Mouse (Mus musculus): ENCODE results near the gene Ndufa11. TPM values are rescaled to one million over a fixed set of nuclear protein-coding genes. Genes with fewer than 3 reads are reported as not detected.

Ndufa11 gene
- total and polyA plus RNA-seq, 2 experiments from 2014 or later, result 501 to 728 TPM

DNA sequence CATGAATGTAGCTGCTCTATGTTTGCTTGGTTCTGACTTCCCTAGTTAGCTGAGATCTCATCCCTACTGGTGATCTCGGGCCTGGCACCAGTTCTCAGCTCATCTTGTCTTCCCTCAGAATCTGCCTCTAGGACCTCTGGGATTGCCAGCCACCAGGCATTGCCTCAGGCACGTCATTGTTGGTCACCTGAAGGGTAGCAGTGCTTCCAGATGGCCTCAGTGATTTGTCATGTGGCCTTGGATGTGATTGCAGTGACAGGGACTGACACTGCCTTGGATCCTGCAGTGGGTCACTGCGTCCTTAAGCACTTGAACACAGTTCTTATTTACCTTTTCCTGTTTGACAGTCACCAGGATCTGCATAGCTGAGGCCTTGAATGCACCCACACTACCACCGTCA is 35.8 kb upstream of the Ndufa11 start:
- H3K4me3 ChIP-seq (ENCODE audit: low read length), result no peak overlapping the region
- ATAC-seq, result no peak
- TF ChIP-seq CTCF (IDR thresholded peaks at IDR 0.05; ENCODE audit: low read depth), result no peak
- H3K27ac ChIP-seq, result no peak overlapping the region
- no peak overlapping the region for H3K4me2 ChIP-seq (ENCODE audit: low read depth, low read length)
- no peaks in the 10 kb centered on the region for H3K4me1 ChIP-seq (ENCODE audit: insufficient read depth, low read length)
- no peak overlapping the region for H3K9ac ChIP-seq (replicated peaks; ENCODE audit: low read length)
- H3K9me3 ChIP-seq (ENCODE audit: low read length), result no peaks in the 10 kb centered on the region
- peaks cover 15% of the 10 kb centered on the region for H3K36me3 ChIP-seq (ENCODE audit: insufficient read depth, low read length)
- 77% methylated on average over 4 of the region's 4 CpGs for WGBS
- DNase-seq (ENCODE audit: low spot score), result no peak
- no peaks in the 10 kb centered on the region for H3K27me3 ChIP-seq (ENCODE audit: insufficient read depth, low read length)

- no peaks in the 10 kb centered on the region for H3K4me1 ChIP-seq (ENCODE audit: insufficient read depth, low read length)
- WGBS, result 65% methylated on average over 3 of the region's 3 CpGs
- no peaks in the 10 kb centered on the region for H3K27me3 ChIP-seq (ENCODE audit: insufficient read depth, low read length)
- H3K9me3 ChIP-seq (ENCODE audit: low read length), result no peaks in the 10 kb centered on the region
- no peak for ATAC-seq
- TF ChIP-seq CTCF (IDR thresholded peaks at IDR 0.05; ENCODE audit: low read depth), result no peak
- no peak overlapping the region for H3K4me3 ChIP-seq (ENCODE audit: low read length)
- no peak overlapping the region for H3K27ac ChIP-seq
- H3K4me2 ChIP-seq (ENCODE audit: low read depth, low read length), result no peak overlapping the region
- H3K36me3 ChIP-seq (ENCODE audit: insufficient read depth, low read length), result peaks cover 15% of the 10 kb centered on the region
- no peak for DNase-seq (ENCODE audit: low spot score)
- no peak overlapping the region for H3K9ac ChIP-seq (replicated peaks; ENCODE audit: low read length)
Observed at GRCm38 (mm10) chr17:56682880-56683279, 34.7 kb upstream of the Ndufa11 start.

DNA sequence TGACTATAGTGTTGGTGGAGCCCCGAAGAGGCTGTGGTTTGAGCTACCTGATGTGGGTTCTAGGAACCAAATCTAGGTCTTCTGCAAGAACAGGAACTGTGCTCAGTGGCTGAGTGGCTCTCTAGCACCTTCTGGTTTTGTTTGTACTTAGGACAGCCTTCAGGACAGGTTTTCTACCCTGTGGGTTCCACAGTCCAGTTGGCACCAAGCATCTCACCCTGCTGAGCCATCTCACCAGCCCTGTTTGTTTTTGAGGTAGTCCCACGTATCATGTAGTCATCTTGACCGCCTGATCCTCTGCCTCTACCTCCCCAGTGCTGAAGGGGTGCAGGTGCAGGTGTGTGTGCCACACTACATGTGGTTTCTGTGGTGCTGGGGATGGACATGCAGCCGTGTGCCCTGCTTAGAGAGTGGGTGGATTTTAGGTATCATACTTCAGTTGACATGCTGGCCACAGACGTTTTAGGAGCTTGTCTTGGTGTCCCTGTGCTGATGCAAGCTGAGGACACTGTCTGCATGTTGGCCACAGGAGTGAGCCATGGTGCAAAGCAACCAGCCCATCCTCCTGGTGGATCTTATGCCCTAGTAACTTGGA is 33.9 kb upstream of the Ndufa11 start:
- Histone ChIP-seq H3K4me1 (ENCODE audit: insufficient read depth, low read length) (no peaks in the 10 kb centered on the region), H3K9ac (replicated peaks; ENCODE audit: low read length) (no peak overlapping the region), H3K4me2 (ENCODE audit: low read depth, low read length) (no peak overlapping the region), H3K27ac (no peak overlapping the region), H3K9me3 (ENCODE audit: low read length) (no peaks in the 10 kb centered on the region), H3K4me3 (ENCODE audit: low read length) (no peak overlapping the region), H3K36me3 (ENCODE audit: insufficient read depth, low read length) (peaks cover 18% of the 10 kb centered on the region), H3K27me3 (ENCODE audit: insufficient read depth, low read length) (no peaks in the 10 kb centered on the region)
- DNase-seq (ENCODE audit: low spot score) (no peak), ATAC-seq (no peak)
- WGBS, result 87% methylated on average over 5 of the region's 5 CpGs
- no peak for TF ChIP-seq CTCF (IDR thresholded peaks at IDR 0.05; ENCODE audit: low read depth)

DNA sequence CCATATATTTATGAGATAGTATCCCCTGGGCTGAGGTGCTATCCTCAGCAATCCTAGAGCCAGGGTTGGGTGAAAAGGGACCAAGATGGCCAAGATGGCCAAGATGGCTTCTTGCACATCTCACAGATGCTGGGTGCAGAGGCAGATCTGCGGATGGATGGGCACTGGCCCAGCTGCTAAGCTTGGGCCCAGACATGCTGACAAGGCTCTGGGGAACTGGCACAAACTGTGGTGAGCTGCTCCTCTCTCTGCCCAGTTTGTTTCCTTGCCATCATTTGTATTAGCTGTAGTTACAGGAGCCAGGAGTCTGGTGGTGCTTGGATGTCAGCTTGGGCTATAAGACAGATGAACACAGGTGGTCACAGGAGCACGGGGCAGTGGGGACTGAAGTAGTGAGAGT is 32.9 kb upstream of the Ndufa11 start:
- DNase-seq (ENCODE audit: low spot score) (peak; percentile 9), ATAC-seq (no peak)
- Histone ChIP-seq H3K4me2 (ENCODE audit: low read depth, low read length) (no peak overlapping the region), H3K36me3 (ENCODE audit: insufficient read depth, low read length) (peaks cover 18% of the 10 kb centered on the region), H3K9me3 (ENCODE audit: low read length) (no peaks in the 10 kb centered on the region), H3K9ac (replicated peaks; ENCODE audit: low read length) (no peak overlapping the region), H3K27me3 (ENCODE audit: insufficient read depth, low read length) (no peaks in the 10 kb centered on the region), H3K4me3 (ENCODE audit: low read length) (no peak overlapping the region), H3K27ac (no peak overlapping the region), H3K4me1 (ENCODE audit: insufficient read depth, low read length) (no peaks in the 10 kb centered on the region)
- WGBS, result 56% methylated on average over 2 of the region's 2 CpGs
- TF ChIP-seq CTCF (IDR thresholded peaks at IDR 0.05; ENCODE audit: low read depth), result no peak

DNA sequence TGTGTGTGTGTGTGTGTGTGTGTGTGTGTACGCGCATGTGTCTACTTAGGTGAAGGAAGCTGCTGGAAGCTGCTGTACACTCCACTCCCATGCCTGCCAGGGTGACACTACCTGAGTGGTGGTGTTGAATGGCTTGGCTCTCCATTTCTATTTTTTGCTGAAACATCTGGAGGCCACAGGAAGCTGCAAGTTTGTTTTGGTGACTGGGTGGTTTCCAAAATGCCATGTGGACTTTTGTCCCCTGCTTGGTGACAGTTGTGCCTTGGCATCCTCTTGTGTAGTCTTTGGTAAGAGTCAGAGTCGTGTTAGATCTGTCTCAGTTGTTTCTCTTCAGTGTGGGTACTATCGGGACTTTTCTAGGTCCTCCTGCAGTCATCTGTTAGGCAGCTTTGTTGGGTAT is 30.8 kb upstream of the Ndufa11 start:
- DNase-seq (ENCODE audit: low spot score), result no peak
- Histone ChIP-seq H3K36me3 (ENCODE audit: insufficient read depth, low read length) (peaks cover 21% of the 10 kb centered on the region), H3K4me2 (ENCODE audit: low read depth, low read length) (no peak overlapping the region), H3K27me3 (ENCODE audit: insufficient read depth, low read length) (no peaks in the 10 kb centered on the region), H3K9ac (replicated peaks; ENCODE audit: low read length) (no peak overlapping the region), H3K4me1 (ENCODE audit: insufficient read depth, low read length) (no peaks in the 10 kb centered on the region), H3K9me3 (ENCODE audit: low read length) (no peaks in the 10 kb centered on the region), H3K4me3 (ENCODE audit: low read length) (no peak overlapping the region), H3K27ac (no peak overlapping the region)
- no peak for TF ChIP-seq CTCF (IDR thresholded peaks at IDR 0.05; ENCODE audit: low read depth)
- 75% methylated on average over 3 of the region's 4 CpGs for WGBS
- no peak for ATAC-seq

GRCm38 (mm10) chr17:56688045-56688444 is 29.5 kb upstream of the Ndufa11 start:
- Histone ChIP-seq H3K9ac (replicated peaks; ENCODE audit: low read length) (no peak overlapping the region), H3K4me2 (ENCODE audit: low read depth, low read length) (no peak overlapping the region), H3K9me3 (ENCODE audit: low read length) (no peaks in the 10 kb centered on the region), H3K27me3 (ENCODE audit: insufficient read depth, low read length) (no peaks in the 10 kb centered on the region), H3K4me1 (ENCODE audit: insufficient read depth, low read length) (no peaks in the 10 kb centered on the region), H3K27ac (no peak overlapping the region), H3K4me3 (ENCODE audit: low read length) (no peak overlapping the region), H3K36me3 (ENCODE audit: insufficient read depth, low read length) (peaks cover 23% of the 10 kb centered on the region)
- ATAC-seq, result no peak
- no peak for DNase-seq (ENCODE audit: low spot score)
- no peak for TF ChIP-seq CTCF (IDR thresholded peaks at IDR 0.05; ENCODE audit: low read depth)

DNA sequence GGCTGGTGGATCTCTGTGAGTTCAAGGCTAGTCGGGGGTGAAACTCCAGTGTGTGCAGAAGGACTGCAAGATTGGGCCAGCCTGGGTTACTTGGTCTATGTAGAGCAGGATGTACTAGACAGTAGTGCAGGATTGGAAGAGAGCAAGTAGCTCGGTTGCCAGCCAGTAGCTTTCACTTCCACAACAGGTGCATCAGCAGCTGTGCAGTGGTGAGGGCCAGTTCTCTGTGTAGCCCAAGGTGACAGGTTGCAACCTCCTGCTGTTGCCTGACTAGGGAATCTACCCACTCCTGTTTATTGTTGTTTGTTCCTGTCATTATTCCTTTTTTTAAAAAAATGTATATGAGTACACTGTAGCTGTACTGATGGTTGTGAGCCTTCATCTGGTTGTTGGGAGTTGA is 28.9 kb upstream of the Ndufa11 start:
- TF ChIP-seq CTCF (IDR thresholded peaks at IDR 0.05; ENCODE audit: low read depth), result no peak
- ATAC-seq (no peak), DNase-seq (ENCODE audit: low spot score) (no peak)
- Histone ChIP-seq H3K4me1 (ENCODE audit: insufficient read depth, low read length) (peaks cover 3% of the 10 kb centered on the region), H3K27me3 (ENCODE audit: insufficient read depth, low read length) (no peaks in the 10 kb centered on the region), H3K27ac (no peak overlapping the region), H3K9me3 (ENCODE audit: low read length) (no peaks in the 10 kb centered on the region), H3K4me2 (ENCODE audit: low read depth, low read length) (no peak overlapping the region), H3K36me3 (ENCODE audit: insufficient read depth, low read length) (peaks cover 23% of the 10 kb centered on the region), H3K9ac (replicated peaks; ENCODE audit: low read length) (no peak overlapping the region), H3K4me3 (ENCODE audit: low read length) (no peak overlapping the region)
- 88% methylated on average over 2 of the region's 2 CpGs for WGBS
